Mouse (Mus musculus) midbrain, embryonic 14.5 days (tissue): ENCODE data around the gene Aanat. TPM values are rescaled to one million over a fixed set of nuclear protein-coding genes. Genes with fewer than 3 reads are reported as not detected.

Source experiments
- ATAC-seq: fragments of 200-750 bp; cut with Nextera tagmentation; 2 replicates; pipeline ENCODE4 v1.8.0; 2017; ENCODE audit warnings: moderate number of reproducible peaks, moderate library complexity; ENCODE audit not compliant: low FRiP score, low TSS enrichment
- DNase-seq: peaks from one replicate; pipeline ENCODE4 v3.0.0-alpha.2; 2015
- H3K27ac ChIP-seq: fragments of 300-500 bp; sonication (generic); replicated peaks from 2 replicates; pipeline ENCODE4 v1.5.1; 2014; ENCODE audit warnings: mild to moderate bottlenecking, low read depth, low read length, moderate library complexity
- H3K27me3 ChIP-seq: fragments of 300-500 bp; sonication (generic); 2 replicates; pipeline ENCODE4 v1.6.1; 2014; ENCODE audit warnings: low read length, control low read depth, mixed read lengths; ENCODE audit not compliant: control insufficient read depth, insufficient read depth
- H3K36me3 ChIP-seq: fragments of 300-500 bp; sonication (generic); 2 replicates; pipeline ENCODE4 v1.6.1; 2014; ENCODE audit warnings: low read length, control low read depth; ENCODE audit not compliant: control insufficient read depth, insufficient read depth
- H3K4me1 ChIP-seq: fragments of 300-500 bp; sonication (generic); 2 replicates; pipeline ENCODE4 v1.6.1; 2014; ENCODE audit warnings: mild to moderate bottlenecking, antibody characterized with exemption, low read length, control low read depth; ENCODE audit not compliant: control insufficient read depth, insufficient read depth
- H3K4me2 ChIP-seq: fragments of 300-500 bp; sonication (generic); 2 replicates; pipeline ENCODE4 v1.6.1; 2014; ENCODE audit warnings: mild to moderate bottlenecking, low read length, moderate library complexity
- H3K4me3 ChIP-seq: fragments of 300-500 bp; sonication (generic); replicated peaks from 2 replicates; pipeline ENCODE4 v1.5.1; 2014; ENCODE audit warnings: low read depth, low read length
- H3K9ac ChIP-seq: fragments of 300-500 bp; sonication (generic); replicated peaks from 2 replicates; pipeline ENCODE4 v1.6.1; 2014; ENCODE audit warnings: mild to moderate bottlenecking, low read length, moderate library complexity
- H3K9me3 ChIP-seq: fragments of 300-500 bp; sonication (generic); 2 replicates; pipeline ENCODE4 v1.6.1; 2016; ENCODE audit warnings: low read length, control low read depth, mixed read lengths; ENCODE audit not compliant: control insufficient read depth
- WGBS: fragments of 180-500 bp; shearing (Covaris S2); extraction: QIAGEN DNeasy Blood & Tissue Kit; methylation state at CpG from one replicate; pipeline ENCODE4 v1.1.7; 2014; 5-methylcytosine and 5-hydroxymethylcytosine counted together
- polyA plus RNA-seq: library from polyadenylated mRNA; unstranded; fragments of >200 nt; fragmentation: Nextera tagmentation; extraction: Ambion mirVana; gene quantifications from 2 replicates; pipeline ENCODE4 v1.2.1, GENCODE M21; 2014

The Aanat gene
- polyA plus RNA-seq: 0.49 and 0.70 TPM in 2 replicates

DNA sequence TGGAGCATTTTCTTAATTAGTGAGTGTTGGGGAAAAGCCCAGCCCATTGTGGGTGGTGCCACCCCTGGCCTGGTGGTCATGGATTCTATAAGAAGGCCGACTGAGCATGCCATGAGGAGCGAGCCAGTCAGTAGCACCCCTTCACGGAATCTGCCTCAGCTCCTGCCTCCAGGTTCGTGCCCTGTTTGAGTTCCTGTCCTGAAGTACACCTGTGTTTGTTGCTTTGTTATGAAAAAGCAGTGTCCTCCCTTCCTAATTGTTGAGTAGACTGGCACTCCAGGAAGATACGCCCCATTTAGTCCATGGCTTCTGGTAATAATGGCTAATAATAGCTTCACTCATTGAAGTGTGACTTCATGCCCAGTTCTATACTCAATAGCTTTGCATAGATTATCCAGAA is at the start of gene Aanat:
Gene Aanat, plus strand, starts transcription at position 123 of the 400 bp plus-strand sequence.
- peak within 1 kb of the TSS; percentile 42 for H3K4me2 ChIP-seq
- ATAC-seq (no peak), DNase-seq (no peak)
- peak within 1 kb of the TSS; percentile 20; the same call in 1 of the 2 replicates for H3K27ac ChIP-seq
- 64% methylated on average over 5 of the region's 5 CpGs for WGBS
- peaks cover 13% of the 10 kb centered on the region; the same call in 1 of the 2 replicates for H3K4me1 ChIP-seq
- peak within 1 kb of the TSS; percentile 18; the same call in 1 of the 2 replicates for H3K4me3 ChIP-seq
- no peak within 1 kb of the TSS for H3K9ac ChIP-seq
- H3K36me3 ChIP-seq: no peaks in the 10 kb centered on the region
- no peaks in the 10 kb centered on the region for H3K9me3 ChIP-seq
- no peaks in the 10 kb centered on the region for H3K27me3 ChIP-seq

DNA sequence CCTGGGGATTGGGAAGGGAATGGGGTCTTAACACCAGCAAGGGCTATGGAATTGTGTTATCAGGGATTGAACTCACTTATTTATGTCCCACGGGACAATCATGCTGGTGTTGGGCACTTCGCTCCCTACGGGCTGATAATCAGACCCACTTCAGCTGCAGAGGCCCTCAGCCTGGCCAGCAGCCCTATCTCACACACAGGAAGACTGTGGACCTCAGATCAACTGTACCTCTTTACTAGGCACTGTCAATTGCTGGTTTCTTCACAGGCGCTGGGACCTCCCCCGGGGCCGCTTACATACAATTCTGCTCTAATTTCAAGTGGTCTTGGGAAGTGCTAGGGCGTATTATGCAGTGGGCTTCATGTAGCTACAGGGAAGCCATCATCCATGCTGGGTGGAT is 49.5 kb upstream of the Aanat start:
- peaks cover 34% of the 10 kb centered on the region for H3K27me3 ChIP-seq
- whole genome bisulfite sequencing: 90% methylated on average over 7 of the region's 7 CpGs
- DNase-seq: no peak
- peaks cover 45% of the 10 kb centered on the region for H3K36me3 ChIP-seq
- no peak overlapping the region for H3K4me2 ChIP-seq
- H3K4me1 ChIP-seq: peaks cover 20% of the 10 kb centered on the region
- ATAC-seq: no peak
- H3K4me3 ChIP-seq: no peak overlapping the region
- no peak overlapping the region for H3K27ac ChIP-seq
- no peaks in the 10 kb centered on the region for H3K9me3 ChIP-seq
- H3K9ac ChIP-seq: no peak overlapping the region

DNA sequence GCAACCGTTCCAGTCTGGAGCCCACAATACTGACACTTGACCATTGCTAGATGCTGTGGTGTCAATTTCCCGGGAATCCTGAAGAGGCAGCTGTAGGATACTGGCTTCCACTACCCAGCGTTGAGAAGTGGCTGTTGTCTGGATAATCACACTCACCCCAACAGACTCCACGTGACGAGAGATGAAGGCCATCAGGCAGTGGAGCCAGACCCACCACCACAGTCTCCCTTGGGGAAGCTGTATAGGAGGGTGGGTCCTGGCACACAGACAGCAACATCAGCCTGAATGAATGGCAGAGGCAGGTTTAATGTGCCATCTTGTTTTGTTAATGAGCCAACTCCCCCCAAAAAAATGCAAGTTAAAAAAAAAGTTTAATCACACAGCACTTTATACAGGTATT is 48.8 kb upstream of the Aanat start:
- Histone ChIP-seq H3K4me3 (no peak overlapping the region), H3K27ac (no peak overlapping the region), H3K4me1 (peaks cover 13% of the 10 kb centered on the region), H3K27me3 (peaks cover 27% of the 10 kb centered on the region), H3K9ac (no peak overlapping the region), H3K9me3 (no peaks in the 10 kb centered on the region), H3K36me3 (peaks cover 52% of the 10 kb centered on the region), H3K4me2 (no peak overlapping the region)
- DNase-seq (no peak), ATAC-seq (no peak)
- 63% methylated on average over 5 of the region's 5 CpGs for WGBS

DNA sequence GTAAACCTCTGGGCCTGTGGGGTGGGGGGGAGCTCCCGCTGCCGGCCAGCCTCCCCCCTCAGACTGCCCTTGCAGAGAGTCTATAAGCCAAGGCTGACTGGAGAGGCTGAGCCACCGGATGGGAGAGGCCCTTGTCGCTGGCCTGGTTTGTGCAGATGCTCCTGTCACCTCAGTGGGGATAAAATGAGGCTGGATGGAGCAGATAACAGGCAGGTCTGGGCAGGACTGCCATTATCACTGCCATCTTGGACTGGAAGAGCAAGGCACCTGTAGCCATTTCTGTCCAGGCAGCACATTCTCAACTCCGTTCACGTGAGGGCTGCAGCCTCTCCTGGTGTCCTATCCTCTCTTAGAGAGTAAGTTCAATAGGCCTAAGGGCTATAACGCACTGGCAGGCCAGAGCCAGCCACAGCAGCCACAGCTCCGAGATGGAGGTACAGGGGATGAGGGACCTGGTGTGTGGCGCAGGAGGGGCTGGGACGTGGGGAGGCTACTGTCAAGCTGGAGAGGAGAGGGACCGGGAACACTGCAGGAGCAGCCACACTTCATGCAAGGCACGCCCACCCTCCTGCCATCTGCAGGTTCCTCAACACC is 48.0 kb upstream of the Aanat start:
- no peak overlapping the region for H3K4me3 ChIP-seq
- WGBS: 89% methylated on average over 12 of the region's 12 CpGs
- DNase-seq (no peak), ATAC-seq (no peak)
- H3K9ac ChIP-seq: no peak overlapping the region
- H3K4me1 ChIP-seq: peaks cover 8% of the 10 kb centered on the region
- H3K9me3 ChIP-seq: no peaks in the 10 kb centered on the region
- no peak overlapping the region for H3K4me2 ChIP-seq
- peaks cover 60% of the 10 kb centered on the region for H3K36me3 ChIP-seq
- peaks cover 19% of the 10 kb centered on the region for H3K27me3 ChIP-seq
- H3K27ac ChIP-seq: no peak overlapping the region

DNA sequence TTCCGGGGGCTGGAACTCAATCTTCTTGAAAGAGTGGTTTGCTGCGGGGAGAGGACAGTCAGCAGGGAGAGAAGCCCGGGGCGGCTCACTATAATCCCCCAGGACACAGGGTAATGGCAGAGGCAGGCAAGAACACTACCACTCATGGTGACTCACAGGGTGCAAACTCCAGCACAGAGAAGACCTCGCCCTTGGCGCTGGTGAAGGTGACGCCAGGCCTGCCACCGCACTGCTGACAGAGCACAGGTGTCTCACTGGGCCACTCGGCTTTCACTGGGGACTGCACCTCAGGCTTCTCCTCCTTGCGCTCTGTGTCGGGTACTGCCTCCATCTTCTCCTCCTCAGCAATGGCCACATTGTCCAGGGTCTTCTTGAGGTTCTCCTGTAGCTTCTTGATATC is 45.0 kb upstream of the Aanat start:
- 96% methylated on average over 11 of the region's 11 CpGs for WGBS
- no peak for DNase-seq
- peaks cover 90% of the 10 kb centered on the region for H3K36me3 ChIP-seq
- no peak for ATAC-seq
- no peaks in the 10 kb centered on the region for H3K9me3 ChIP-seq
- H3K4me3 ChIP-seq: no peak overlapping the region
- H3K4me1 ChIP-seq: no peaks in the 10 kb centered on the region
- no peak overlapping the region for H3K27ac ChIP-seq
- H3K27me3 ChIP-seq: no peaks in the 10 kb centered on the region
- H3K9ac ChIP-seq: no peak overlapping the region
- H3K4me2 ChIP-seq: no peak overlapping the region

- peak; percentile 74 for DNase-seq
- 83% methylated on average over 4 of the region's 4 CpGs for WGBS
- H3K36me3 ChIP-seq: peaks cover 95% of the 10 kb centered on the region
These were observed 43.1 kb upstream of the Aanat start for GRCm38 (mm10) chr11:116543110-116543509.

GRCm38 (mm10) chr11:116547296-116548060 is 38.8 kb upstream of the Aanat start:
- H3K36me3 ChIP-seq: peaks cover 57% of the 10 kb centered on the region
- H3K27ac ChIP-seq: no peak overlapping the region
- no peak for DNase-seq
- WGBS: 88% methylated on average over 17 of the region's 17 CpGs
- H3K4me2 ChIP-seq: no peak overlapping the region
- no peaks in the 10 kb centered on the region for H3K27me3 ChIP-seq
- H3K9me3 ChIP-seq: no peaks in the 10 kb centered on the region
- H3K4me1 ChIP-seq: no peaks in the 10 kb centered on the region; the same call in 1 of the 2 replicates
- ATAC-seq: no peak
- H3K9ac ChIP-seq: no peak overlapping the region
- H3K4me3 ChIP-seq: no peak overlapping the region

More at GRCm38 (mm10) chr11:116543110-116543509, 43.1 kb upstream of the Aanat start:
- Histone ChIP-seq H3K4me1 (no peaks in the 10 kb centered on the region), H3K27me3 (no peaks in the 10 kb centered on the region), H3K9me3 (no peaks in the 10 kb centered on the region), H3K4me3 (no peak overlapping the region), H3K4me2 (no peak overlapping the region), H3K27ac (no peak overlapping the region), H3K9ac (no peak overlapping the region)
- no peak; the same call in 1 of the 2 replicates for ATAC-seq

DNA sequence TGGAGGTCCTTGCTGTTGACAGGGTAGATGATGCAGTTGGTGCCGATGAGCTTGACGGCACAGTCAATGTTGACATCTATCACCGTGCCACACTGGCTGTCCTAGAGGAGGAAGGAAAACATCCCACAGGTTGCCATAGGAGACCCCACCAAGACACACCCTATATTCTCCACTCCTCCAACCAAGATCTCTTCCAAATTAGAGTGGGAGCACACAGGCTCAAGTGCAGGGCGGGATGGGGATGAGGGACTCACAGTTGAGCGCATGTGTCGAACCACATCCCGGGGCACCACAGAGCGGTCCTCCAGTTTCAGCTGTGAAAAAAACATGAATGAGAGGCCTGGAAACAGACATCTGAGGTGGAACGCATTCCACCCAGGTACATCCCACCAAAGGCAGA is 37.5 kb upstream of the Aanat start:
- Histone ChIP-seq H3K36me3 (peaks cover 44% of the 10 kb centered on the region), H3K4me1 (no peaks in the 10 kb centered on the region; the same call in 1 of the 2 replicates), H3K9me3 (no peaks in the 10 kb centered on the region), H3K27ac (no peak overlapping the region), H3K9ac (no peak overlapping the region), H3K4me3 (no peak overlapping the region), H3K27me3 (no peaks in the 10 kb centered on the region), H3K4me2 (no peak overlapping the region)
- WGBS: 96% methylated on average over 9 of the region's 9 CpGs
- ATAC-seq (no peak), DNase-seq (no peak)
